Mouse (Mus musculus) intestine, embryonic 16.5 days (tissue): Measurements from ENCODE around the gene Col9a1. TPM values are rescaled to one million over a fixed set of nuclear protein-coding genes. Genes with fewer than 3 reads are reported as not detected.

Experiments
- ATAC-seq: fragments of 200-750 bp; cut with Nextera tagmentation; 2 replicates; pipeline ENCODE4 v1.8.0; 2017; ENCODE audit warnings: moderate TSS enrichment, moderate library complexity
- H3K27ac ChIP-seq: fragments of 300-500 bp; sonication (generic); 2 replicates; pipeline ENCODE4 v1.5.1; 2014; ENCODE audit warnings: mild to moderate bottlenecking, low read length
- H3K27me3 ChIP-seq: fragments of 300-500 bp; sonication (generic); replicated peaks from 2 replicates; pipeline ENCODE4 v1.6.1; 2014; ENCODE audit warnings: low read length, control low read depth, mixed read lengths; ENCODE audit not compliant: control insufficient read depth, insufficient read depth
- H3K36me3 ChIP-seq: fragments of 300-500 bp; sonication (generic); 2 replicates; pipeline ENCODE4 v1.6.1; 2014; ENCODE audit warnings: low read length, control low read depth; ENCODE audit not compliant: control insufficient read depth, insufficient read depth
- H3K4me1 ChIP-seq: fragments of 300-500 bp; sonication (generic); 2 replicates; pipeline ENCODE4 v1.6.1; 2014; ENCODE audit warnings: low read length, control low read depth, mixed read lengths; ENCODE audit not compliant: control insufficient read depth, insufficient read depth
- H3K4me2 ChIP-seq: fragments of 300-500 bp; sonication (generic); 2 replicates; pipeline ENCODE4 v1.6.1; 2014; ENCODE audit warnings: low read depth, low read length, control low read depth
- H3K4me3 ChIP-seq: fragments of 300-500 bp; sonication (generic); 2 replicates; pipeline ENCODE4 v1.5.1; 2014; ENCODE audit warnings: mild to moderate bottlenecking, low read length
- H3K9ac ChIP-seq: fragments of 300-500 bp; sonication (generic); 2 replicates; pipeline ENCODE4 v1.6.1; 2014; ENCODE audit warnings: low read depth, low read length
- H3K9me3 ChIP-seq: fragments of 300-500 bp; sonication (generic); 2 replicates; pipeline ENCODE4 v1.6.1; 2016; ENCODE audit warnings: low read length, control low read depth; ENCODE audit not compliant: control insufficient read depth
- WGBS: fragments of 180-500 bp; shearing (Covaris S2); extraction: QIAGEN DNeasy Blood & Tissue Kit; methylation state at CpG from one replicate; pipeline ENCODE4 v1.1.7; 2014; 5-methylcytosine and 5-hydroxymethylcytosine counted together
- polyA plus RNA-seq: library from polyadenylated mRNA; unstranded; fragments of >200 nt; fragmentation: Nextera tagmentation; extraction: Ambion mirVana; gene quantifications from 2 replicates; pipeline ENCODE4 v1.2.1, GENCODE M21; 2015

Col9a1 gene
- polyA plus RNA-seq, 1 experiment from 2014 or later: 1.3 TPM

- Histone ChIP-seq H3K27ac (no peak overlapping the region), H3K4me1 (no peaks in the 10 kb centered on the region), H3K9ac (no peak overlapping the region), H3K9me3 (no peaks in the 10 kb centered on the region), H3K27me3 (no peaks in the 10 kb centered on the region), H3K4me2 (no peak overlapping the region), H3K4me3 (no peak overlapping the region), H3K36me3 (no peaks in the 10 kb centered on the region)
- ATAC-seq: no peak
- 3% methylated on average over 4 of the region's 4 CpGs for whole genome bisulfite sequencing
Observed at GRCm38 (mm10) chr1:24171205-24171866, 6.1 kb upstream of the Col9a1 start.

- H3K36me3 ChIP-seq: no peaks in the 10 kb centered on the region
- no peaks in the 10 kb centered on the region for H3K9me3 ChIP-seq
- no peak overlapping the region for H3K27ac ChIP-seq
- no peak overlapping the region for H3K9ac ChIP-seq
- no peak for ATAC-seq
- no peaks in the 10 kb centered on the region for H3K4me1 ChIP-seq
- WGBS: 59% methylated on average over 1 of the region's 1 CpGs
- H3K4me2 ChIP-seq: no peak overlapping the region
- H3K27me3 ChIP-seq: no peaks in the 10 kb centered on the region
- H3K4me3 ChIP-seq: no peak overlapping the region
Observed at GRCm38 (mm10) chr1:24171898-24172297, 5.5 kb upstream of the Col9a1 start.

GRCm38 (mm10) chr1:24172656-24173055 lies 4.8 kb upstream of the Col9a1 start:
- Histone ChIP-seq H3K27ac (no peak overlapping the region), H3K4me2 (no peak overlapping the region), H3K4me3 (no peak overlapping the region), H3K9me3 (no peaks in the 10 kb centered on the region), H3K27me3 (no peaks in the 10 kb centered on the region), H3K9ac (no peak overlapping the region), H3K4me1 (no peaks in the 10 kb centered on the region), H3K36me3 (no peaks in the 10 kb centered on the region)
- ATAC-seq: no peak
- WGBS: 53% methylated on average over 3 of the region's 3 CpGs

- no peak overlapping the region for H3K27ac ChIP-seq
- ATAC-seq: no peak
- WGBS: 53% methylated on average over 3 of the region's 3 CpGs
- no peaks in the 10 kb centered on the region for H3K4me1 ChIP-seq
- no peak overlapping the region for H3K4me2 ChIP-seq
- no peaks in the 10 kb centered on the region for H3K36me3 ChIP-seq
- H3K9ac ChIP-seq: no peak overlapping the region
- no peaks in the 10 kb centered on the region for H3K27me3 ChIP-seq
- no peak overlapping the region for H3K4me3 ChIP-seq
- H3K9me3 ChIP-seq: no peaks in the 10 kb centered on the region
Observed at GRCm38 (mm10) chr1:24175761-24176160, 1.6 kb upstream of the Col9a1 start.

- no peaks in the 10 kb centered on the region for H3K36me3 ChIP-seq
- no peaks in the 10 kb centered on the region for H3K4me1 ChIP-seq
- no peaks in the 10 kb centered on the region for H3K27me3 ChIP-seq
- 63% methylated on average over 2 of the region's 2 CpGs for WGBS
- no peak overlapping the region for H3K27ac ChIP-seq
- no peaks in the 10 kb centered on the region for H3K9me3 ChIP-seq
- no peak overlapping the region for H3K9ac ChIP-seq
- ATAC-seq: no peak
- H3K4me2 ChIP-seq: no peak overlapping the region
- H3K4me3 ChIP-seq: no peak overlapping the region
Observed at GRCm38 (mm10) chr1:24179856-24180255, 2.4 kb downstream of the Col9a1 start.

- no peak overlapping the region for H3K27ac ChIP-seq
- H3K4me2 ChIP-seq: no peak overlapping the region
- ATAC-seq: no peak
- H3K9me3 ChIP-seq: no peaks in the 10 kb centered on the region
- H3K36me3 ChIP-seq: no peaks in the 10 kb centered on the region
- H3K27me3 ChIP-seq: no peaks in the 10 kb centered on the region
- H3K4me1 ChIP-seq: no peaks in the 10 kb centered on the region
- 74% methylated on average over 11 of the region's 11 CpGs for WGBS
- no peak overlapping the region for H3K9ac ChIP-seq
- no peak overlapping the region for H3K4me3 ChIP-seq
Observed at GRCm38 (mm10) chr1:24184981-24185380, 7.6 kb downstream of the Col9a1 start.

GRCm38 (mm10) chr1:24186964-24187363 lies 9.6 kb downstream of the Col9a1 start:
- Histone ChIP-seq H3K9me3 (no peaks in the 10 kb centered on the region), H3K4me2 (no peak overlapping the region), H3K27me3 (no peaks in the 10 kb centered on the region), H3K4me3 (no peak overlapping the region), H3K9ac (no peak overlapping the region), H3K27ac (no peak overlapping the region), H3K4me1 (no peaks in the 10 kb centered on the region), H3K36me3 (no peaks in the 10 kb centered on the region)
- WGBS: 78% methylated on average over 11 of the region's 11 CpGs
- ATAC-seq: no peak

- H3K36me3 ChIP-seq: no peaks in the 10 kb centered on the region
- ATAC-seq: no peak
- H3K9ac ChIP-seq: no peak overlapping the region
- no peaks in the 10 kb centered on the region for H3K4me1 ChIP-seq
- no peak overlapping the region for H3K27ac ChIP-seq
- WGBS: 89% methylated on average over 4 of the region's 4 CpGs
- no peak overlapping the region for H3K4me2 ChIP-seq
- no peaks in the 10 kb centered on the region for H3K27me3 ChIP-seq
- no peaks in the 10 kb centered on the region for H3K9me3 ChIP-seq
- no peak overlapping the region for H3K4me3 ChIP-seq
Observed at GRCm38 (mm10) chr1:24191668-24192067, 14.3 kb downstream of the Col9a1 start.

- H3K9ac ChIP-seq: no peak overlapping the region
- H3K36me3 ChIP-seq: no peaks in the 10 kb centered on the region
- H3K27me3 ChIP-seq: no peaks in the 10 kb centered on the region
- WGBS: 43% methylated on average over 4 of the region's 4 CpGs
- no peak overlapping the region for H3K4me2 ChIP-seq
- H3K4me3 ChIP-seq: no peak overlapping the region
- no peaks in the 10 kb centered on the region for H3K9me3 ChIP-seq
- no peak for ATAC-seq
- H3K27ac ChIP-seq: no peak overlapping the region
- no peaks in the 10 kb centered on the region for H3K4me1 ChIP-seq
Observed at GRCm38 (mm10) chr1:24194111-24194510, 16.7 kb downstream of the Col9a1 start.
